Mouse (Mus musculus) stomach, embryonic 16.5 days (tissue): ENCODE measurements at regions not wholly inside any gene's neighbourhood (a gene's known extent, or its start where the extent isn't known, plus 50 kb on each side); places are given as distances from the start of the nearest gene placed in this dataset.

Experiments used
- ATAC-seq: fragments of 200-750 bp; cut with Nextera tagmentation; 2 replicates; pipeline ENCODE4 v1.8.0; 2017; ENCODE audit warnings: moderate number of reproducible peaks, moderate TSS enrichment; ENCODE audit not compliant: insufficient read depth, low FRiP score
- H3K27ac ChIP-seq: fragments of 300-500 bp; sonication (generic); 2 replicates; pipeline ENCODE4 v1.5.1; 2014; ENCODE audit warnings: low read length
- H3K27me3 ChIP-seq: fragments of 300-500 bp; sonication (generic); 2 replicates; pipeline ENCODE4 v1.6.1; 2014; ENCODE audit warnings: low read length, control low read depth, mixed read lengths; ENCODE audit not compliant: control insufficient read depth, insufficient read depth
- H3K36me3 ChIP-seq: fragments of 300-500 bp; sonication (generic); 2 replicates; pipeline ENCODE4 v1.6.1; 2014; ENCODE audit warnings: low read length; ENCODE audit not compliant: control insufficient read depth, insufficient read depth
- H3K4me1 ChIP-seq: fragments of 300-500 bp; sonication (generic); 2 replicates; pipeline ENCODE4 v1.6.1; 2014; ENCODE audit warnings: low read length, control low read depth, mixed read lengths; ENCODE audit not compliant: control insufficient read depth, insufficient read depth
- H3K4me2 ChIP-seq: fragments of 300-500 bp; sonication (generic); 2 replicates; pipeline ENCODE4 v1.6.1; 2014; ENCODE audit warnings: low read depth, low read length, mixed read lengths
- H3K4me3 ChIP-seq: fragments of 300-500 bp; sonication (generic); replicated peaks from 2 replicates; pipeline ENCODE4 v1.5.1; 2014; ENCODE audit warnings: mild to moderate bottlenecking, low read length
- H3K9ac ChIP-seq: fragments of 300-500 bp; sonication (generic); 2 replicates; pipeline ENCODE4 v1.6.1; 2014; ENCODE audit warnings: low read length
- H3K9me3 ChIP-seq: fragments of 300-500 bp; sonication (generic); replicated peaks from 2 replicates; pipeline ENCODE4 v1.6.1; 2016; ENCODE audit warnings: low read length, control low read depth; ENCODE audit not compliant: control insufficient read depth
- WGBS: fragments of 180-500 bp; shearing (Covaris S2); extraction: QIAGEN DNeasy Blood & Tissue Kit; methylation state at CpG from one replicate; pipeline ENCODE4 v1.1.7; 2014; 5-methylcytosine and 5-hydroxymethylcytosine counted together

DNA sequence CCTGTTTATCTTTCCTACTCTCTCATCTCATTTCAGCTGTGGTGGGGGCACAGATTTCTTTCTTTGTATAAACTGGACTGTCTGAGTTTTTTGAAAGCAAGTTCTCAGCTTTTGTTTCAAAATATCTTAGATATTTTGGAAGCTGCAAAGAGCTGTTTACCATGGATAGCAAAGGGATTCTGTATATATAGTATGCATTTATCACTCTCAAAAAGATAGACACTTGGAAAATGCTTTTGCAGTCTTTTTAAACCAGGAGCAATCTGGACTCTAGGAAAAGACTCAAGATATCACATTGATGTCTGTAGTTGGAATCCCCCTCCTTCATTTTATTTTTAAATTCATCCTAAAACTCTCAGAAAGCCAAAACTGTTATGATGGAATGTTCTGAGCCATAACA lies 177.9 kb upstream of the Gm9972 start:
- H3K36me3 ChIP-seq = no peaks in the 10 kb centered on the region
- H3K4me1 ChIP-seq = no peaks in the 10 kb centered on the region
- H3K9me3 ChIP-seq = no peaks in the 10 kb centered on the region
- H3K27me3 ChIP-seq = no peaks in the 10 kb centered on the region
- ATAC-seq = no peak
- H3K4me3 ChIP-seq = no peak overlapping the region
- no peak overlapping the region for H3K27ac ChIP-seq
- no peak overlapping the region for H3K4me2 ChIP-seq
- H3K9ac ChIP-seq = no peak overlapping the region

DNA sequence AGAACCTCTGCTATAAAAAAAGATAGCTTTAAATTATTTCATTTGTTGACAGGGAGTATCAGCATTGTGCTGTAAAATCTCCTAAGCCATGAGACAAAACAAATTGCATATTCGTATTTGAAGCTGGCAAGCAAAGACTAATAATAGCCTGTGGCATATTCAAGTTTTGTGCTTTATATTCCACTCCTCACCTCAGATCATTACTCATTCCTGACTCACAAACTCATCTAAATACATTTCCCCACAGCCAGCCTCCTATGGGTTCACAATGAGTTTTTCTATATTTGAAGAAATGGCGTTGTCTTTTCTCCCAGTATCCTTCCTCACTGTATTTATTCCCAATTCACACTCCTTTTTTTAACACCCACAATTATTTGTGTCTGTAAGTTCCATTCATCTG lies 161.5 kb upstream of the Gm9972 start:
- H3K4me3 ChIP-seq = no peak overlapping the region
- no peaks in the 10 kb centered on the region for H3K4me1 ChIP-seq
- H3K9ac ChIP-seq = no peak overlapping the region
- H3K27me3 ChIP-seq = no peaks in the 10 kb centered on the region
- no peak for ATAC-seq
- 84% methylated on average over 2 of the region's 2 CpGs for whole genome bisulfite sequencing
- no peak overlapping the region for H3K4me2 ChIP-seq
- no peaks in the 10 kb centered on the region for H3K9me3 ChIP-seq
- no peak overlapping the region for H3K27ac ChIP-seq
- H3K36me3 ChIP-seq = no peaks in the 10 kb centered on the region

DNA sequence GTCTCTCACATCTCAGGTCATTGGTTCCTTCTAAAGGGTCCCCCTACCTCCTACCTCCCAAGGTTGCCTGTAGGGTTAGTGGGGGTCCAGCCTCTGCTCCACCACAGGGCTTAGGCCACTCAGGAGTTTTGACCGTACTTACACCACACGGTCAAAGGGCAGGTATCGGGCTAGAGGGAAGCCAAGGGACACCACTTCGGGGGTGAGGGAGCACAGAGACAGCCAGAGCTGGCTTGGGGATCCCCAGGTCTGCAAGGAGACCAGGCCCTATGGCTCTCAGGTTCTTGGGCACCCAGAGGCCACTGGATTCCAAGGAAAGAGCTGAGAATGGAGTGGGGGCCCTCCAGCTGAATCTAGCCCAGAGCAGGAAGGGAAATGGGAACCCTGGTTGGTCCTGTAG lies 135.5 kb upstream of the Gm9972 start:
- no peaks in the 10 kb centered on the region for H3K27me3 ChIP-seq
- H3K4me3 ChIP-seq = no peak overlapping the region
- no peak overlapping the region for H3K4me2 ChIP-seq
- H3K9ac ChIP-seq = no peak overlapping the region
- WGBS = 90% methylated on average over 4 of the region's 4 CpGs
- no peaks in the 10 kb centered on the region for H3K9me3 ChIP-seq
- no peak for ATAC-seq
- H3K36me3 ChIP-seq = no peaks in the 10 kb centered on the region
- no peaks in the 10 kb centered on the region for H3K4me1 ChIP-seq
- H3K27ac ChIP-seq = no peak overlapping the region

DNA sequence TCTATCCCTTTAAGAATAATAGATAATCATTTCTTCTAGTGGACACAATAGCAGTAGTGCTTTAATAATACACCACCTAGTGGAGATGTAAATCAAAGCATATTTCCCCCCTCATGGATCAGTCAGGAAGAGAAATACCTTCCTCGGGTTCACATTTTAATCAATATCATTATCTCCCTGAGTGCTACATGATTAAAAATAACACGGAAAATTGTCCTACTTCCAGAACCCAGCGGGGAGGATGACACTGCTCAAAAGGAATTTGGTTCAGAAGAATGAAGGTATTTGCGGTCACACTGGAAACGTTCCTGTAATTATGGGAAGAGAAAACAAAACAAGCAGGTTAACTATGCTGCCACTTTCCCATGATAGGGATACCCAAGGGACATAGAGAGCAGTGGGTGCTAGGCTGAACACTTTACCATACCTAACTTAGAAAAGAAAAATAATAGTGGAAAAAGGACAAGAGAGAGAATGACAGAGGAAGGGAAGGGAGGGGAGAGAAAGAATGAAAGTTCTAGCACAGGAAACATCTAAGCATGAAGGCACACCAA lies 132.0 kb upstream of the Gm9972 start:
- Histone ChIP-seq H3K27me3 (no peaks in the 10 kb centered on the region), H3K36me3 (no peaks in the 10 kb centered on the region), H3K4me2 (no peak overlapping the region), H3K4me1 (no peaks in the 10 kb centered on the region), H3K27ac (no peak overlapping the region), H3K9ac (no peak overlapping the region), H3K4me3 (no peak overlapping the region), H3K9me3 (no peaks in the 10 kb centered on the region)
- ATAC-seq = no peak
- 77% methylated on average over 5 of the region's 5 CpGs for WGBS

DNA sequence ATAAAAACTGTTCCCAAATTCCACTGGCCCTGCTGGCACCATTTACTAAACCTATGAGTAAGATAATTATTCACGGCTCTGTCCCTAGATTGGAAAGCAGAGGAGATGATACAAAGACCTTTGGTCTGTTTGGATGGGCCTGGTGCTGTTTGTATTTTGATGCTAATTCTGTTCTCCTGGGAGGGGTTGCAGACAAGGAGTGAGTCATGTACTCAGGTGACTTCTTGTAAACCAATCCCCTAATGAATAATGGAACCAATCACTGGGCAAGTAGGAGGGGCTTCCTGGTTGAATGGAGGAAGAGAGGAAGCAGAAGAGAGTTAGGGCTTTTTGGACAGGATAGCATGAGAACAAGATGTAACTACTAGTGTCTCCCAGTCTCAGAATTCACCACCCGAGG lies 130.0 kb upstream of the Gm9972 start:
- Histone ChIP-seq H3K27ac (no peak overlapping the region), H3K4me3 (no peak overlapping the region), H3K4me1 (no peaks in the 10 kb centered on the region), H3K9ac (no peak overlapping the region), H3K9me3 (no peaks in the 10 kb centered on the region), H3K27me3 (no peaks in the 10 kb centered on the region), H3K36me3 (no peaks in the 10 kb centered on the region), H3K4me2 (no peak overlapping the region)
- 81% methylated on average over 2 of the region's 2 CpGs for WGBS
- no peak for ATAC-seq

DNA sequence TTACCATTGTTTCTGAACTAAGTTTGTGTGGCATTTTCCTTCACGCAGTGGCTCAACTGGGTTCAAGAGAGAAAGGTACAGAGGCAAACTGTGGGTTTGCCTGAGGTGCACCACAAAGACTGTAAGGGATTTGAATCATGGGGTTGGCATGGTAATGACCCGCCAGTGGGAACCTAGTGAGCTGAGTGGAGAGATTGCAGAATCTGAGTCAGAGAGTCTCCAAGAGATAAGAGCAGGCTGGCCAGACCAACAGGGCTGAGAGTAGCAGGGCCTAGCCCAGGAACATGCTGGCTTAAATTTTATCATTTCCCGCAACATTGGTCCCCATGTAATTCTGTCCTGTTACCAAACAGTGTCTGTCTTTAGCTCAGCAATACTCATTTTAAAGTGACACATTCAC lies 129.5 kb upstream of the Gm9972 start:
- H3K27ac ChIP-seq = no peak overlapping the region
- no peak overlapping the region for H3K4me2 ChIP-seq
- no peak overlapping the region for H3K9ac ChIP-seq
- H3K27me3 ChIP-seq = no peaks in the 10 kb centered on the region
- H3K4me3 ChIP-seq = no peak overlapping the region
- no peaks in the 10 kb centered on the region for H3K4me1 ChIP-seq
- no peaks in the 10 kb centered on the region for H3K9me3 ChIP-seq
- 82% methylated on average over 3 of the region's 3 CpGs for WGBS
- ATAC-seq = no peak
- H3K36me3 ChIP-seq = no peaks in the 10 kb centered on the region

DNA sequence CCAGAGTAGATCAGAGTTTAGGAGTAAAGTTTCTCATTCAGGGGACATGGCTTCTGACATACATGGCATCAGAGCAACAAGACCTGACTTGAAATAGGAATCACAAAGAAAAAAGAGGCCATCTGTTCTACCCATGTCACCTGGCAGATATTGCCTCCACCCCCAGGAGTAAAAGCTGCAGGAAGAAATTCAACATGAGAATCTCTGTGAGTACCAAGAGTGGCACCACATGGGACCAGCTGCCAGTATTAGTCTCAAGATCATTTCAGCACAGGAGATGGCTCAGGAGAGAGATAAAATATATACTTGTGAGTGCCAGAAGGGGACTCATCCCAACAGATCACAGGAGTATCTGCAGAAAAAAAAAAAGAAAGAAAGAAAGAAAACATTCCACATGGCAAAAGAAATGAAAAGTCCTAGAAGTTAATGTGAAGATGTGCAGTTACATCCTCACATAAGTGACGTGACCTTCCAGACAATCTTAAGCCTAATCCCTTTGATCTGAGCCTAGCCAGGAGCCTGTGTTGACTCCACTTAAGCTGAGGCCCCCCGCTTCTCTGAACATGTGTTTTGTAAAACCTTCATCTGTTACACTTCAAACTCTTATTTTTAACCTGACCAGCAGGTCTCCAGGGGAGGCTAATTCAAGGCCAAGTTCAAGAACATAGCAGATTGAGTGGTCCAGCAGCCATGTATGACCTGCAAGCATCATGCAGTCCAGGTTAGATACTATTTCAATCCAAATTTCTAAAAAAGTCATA lies 118.9 kb upstream of the Gm9972 start:
- 57% methylated on average over 2 of the region's 2 CpGs for WGBS
- no peak for ATAC-seq
- no peak overlapping the region for H3K4me3 ChIP-seq

DNA sequence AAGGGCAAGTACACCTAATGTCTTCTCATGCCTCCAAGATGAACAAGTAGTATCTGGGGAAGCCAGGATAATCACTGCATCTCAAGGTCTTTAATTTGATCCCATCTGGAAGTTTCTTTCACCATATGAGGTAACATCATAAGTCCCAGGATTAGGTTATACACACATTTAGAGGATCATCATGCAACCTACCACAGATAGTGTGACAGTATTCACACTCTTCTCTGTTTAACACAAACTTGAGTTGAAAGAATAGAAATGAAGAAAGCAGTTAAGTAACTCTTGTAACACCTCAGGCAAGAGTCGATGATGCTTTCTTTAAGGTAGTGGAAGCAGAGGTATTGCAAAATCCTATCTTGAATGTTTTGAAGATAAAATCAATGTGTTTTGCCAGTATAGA lies 116.3 kb upstream of the Gm9972 start:
- Histone ChIP-seq H3K27me3 (no peaks in the 10 kb centered on the region), H3K9me3 (no peaks in the 10 kb centered on the region), H3K4me1 (no peaks in the 10 kb centered on the region), H3K27ac (no peak overlapping the region), H3K4me2 (no peak overlapping the region), H3K4me3 (no peak overlapping the region), H3K36me3 (no peaks in the 10 kb centered on the region), H3K9ac (no peak overlapping the region)
- WGBS = 84% methylated on average over 1 of the region's 1 CpGs
- no peak for ATAC-seq

More for the DNA sequence above, 118.9 kb upstream of the Gm9972 start:
- no peak overlapping the region for H3K9ac ChIP-seq
- no peaks in the 10 kb centered on the region for H3K36me3 ChIP-seq
- H3K4me2 ChIP-seq = no peak overlapping the region
- no peaks in the 10 kb centered on the region for H3K27me3 ChIP-seq
- H3K9me3 ChIP-seq = no peaks in the 10 kb centered on the region
- H3K4me1 ChIP-seq = no peaks in the 10 kb centered on the region
- no peak overlapping the region for H3K27ac ChIP-seq

DNA sequence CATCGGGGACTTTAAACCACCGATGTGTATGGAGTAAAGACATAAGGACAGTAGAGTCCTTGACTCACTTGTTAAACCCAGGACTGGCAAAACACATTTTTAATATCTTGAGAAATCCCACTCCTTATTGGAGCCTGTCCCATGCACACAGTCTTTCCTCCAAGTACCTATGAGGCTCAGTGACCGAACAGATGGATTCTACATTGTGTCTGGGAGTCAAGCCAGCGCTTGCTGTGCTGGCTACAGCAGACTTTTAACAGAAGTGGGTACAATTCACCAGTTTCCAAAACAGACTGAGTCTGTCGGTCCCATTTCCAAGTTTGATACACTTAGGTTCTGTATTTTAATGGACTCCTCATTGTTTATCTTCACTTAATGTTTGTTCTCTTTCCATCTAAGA lies 108.4 kb upstream of the Gm9972 start:
- Histone ChIP-seq H3K27me3 (no peaks in the 10 kb centered on the region), H3K4me2 (no peak overlapping the region), H3K9ac (no peak overlapping the region), H3K4me1 (no peaks in the 10 kb centered on the region), H3K27ac (no peak overlapping the region), H3K9me3 (no peaks in the 10 kb centered on the region), H3K36me3 (no peaks in the 10 kb centered on the region), H3K4me3 (no peak overlapping the region)
- WGBS = 73% methylated on average over 5 of the region's 5 CpGs
- ATAC-seq = no peak
